Mouse (Mus musculus): Measurements from ENCODE around the gene Gm20388. TPM values are rescaled to one million over a fixed set of nuclear protein-coding genes. Genes with fewer than 3 reads are reported as not detected.

Gm20388 gene
- total RNA-seq, 2 experiments from 2014 or later: 11.4 to 18.1 TPM

DNA sequence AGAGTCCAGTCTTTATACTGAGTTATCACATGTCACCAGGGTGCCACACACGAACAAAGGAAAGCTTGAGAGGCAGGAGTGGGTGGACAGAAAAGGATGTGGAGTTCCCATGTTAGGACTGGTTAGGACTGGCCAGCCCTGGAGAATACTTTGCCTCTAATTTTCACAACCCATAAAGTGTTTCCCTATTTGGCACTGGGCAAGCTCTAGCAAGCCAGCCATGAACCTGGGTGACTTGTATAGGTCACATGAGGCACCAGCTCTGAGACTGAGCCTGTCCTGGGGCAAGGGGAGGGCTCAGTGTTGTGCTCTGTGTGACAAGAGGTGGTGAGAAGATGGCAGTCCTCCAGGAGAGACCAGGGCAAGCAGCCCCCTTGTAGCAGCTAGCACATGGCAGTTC lies 4437.4 kb downstream of the Gm20388 start:
- ATAC-seq (replicated peaks; ENCODE audit: low FRiP score, low TSS enrichment, poor library complexity, severe bottlenecking): no peak

DNA sequence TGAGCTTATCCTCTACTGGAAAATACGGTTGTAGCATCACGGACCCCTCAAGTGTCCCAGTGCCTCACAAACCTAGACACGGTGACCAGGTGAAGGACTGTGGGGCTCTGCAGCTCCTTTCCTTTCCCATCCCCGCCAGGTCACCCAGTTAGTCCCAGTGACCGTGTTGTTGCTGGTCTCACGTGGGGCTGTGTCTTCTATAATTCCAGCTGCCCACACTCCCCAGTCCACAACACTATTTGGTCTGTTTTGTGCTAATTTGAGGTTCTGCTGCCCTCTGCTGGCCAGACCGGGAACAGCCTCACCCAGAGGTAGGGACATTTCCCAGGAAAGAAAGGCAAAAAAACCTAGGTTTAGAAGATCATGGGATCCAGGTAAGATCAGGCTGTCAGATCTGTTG lies 4439.0 kb downstream of the Gm20388 start:
- peak; percentile 64 for ATAC-seq (replicated peaks; ENCODE audit: low FRiP score, low TSS enrichment, poor library complexity, severe bottlenecking)

DNA sequence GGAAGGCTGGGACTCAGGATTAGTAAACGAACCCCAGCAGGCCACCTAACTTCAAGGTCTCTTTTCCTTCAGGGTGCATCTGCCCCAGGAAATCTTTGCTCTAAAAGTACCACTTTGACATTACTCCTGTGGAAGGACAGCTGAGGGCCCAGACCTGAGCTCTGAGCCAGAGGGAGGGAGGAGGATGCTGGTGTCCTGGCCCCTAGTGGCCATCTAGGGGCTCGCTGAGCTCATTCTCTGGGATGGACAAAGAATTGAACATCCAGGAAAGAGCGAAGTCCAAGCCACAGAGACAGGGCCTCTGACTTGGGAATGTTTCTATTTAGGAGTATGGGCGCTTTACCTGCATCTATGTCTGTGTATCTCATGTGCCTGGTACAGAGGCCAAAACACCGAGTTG lies 4441.0 kb downstream of the Gm20388 start:
- ATAC-seq (replicated peaks; ENCODE audit: low FRiP score, low TSS enrichment, poor library complexity, severe bottlenecking): no peak

DNA sequence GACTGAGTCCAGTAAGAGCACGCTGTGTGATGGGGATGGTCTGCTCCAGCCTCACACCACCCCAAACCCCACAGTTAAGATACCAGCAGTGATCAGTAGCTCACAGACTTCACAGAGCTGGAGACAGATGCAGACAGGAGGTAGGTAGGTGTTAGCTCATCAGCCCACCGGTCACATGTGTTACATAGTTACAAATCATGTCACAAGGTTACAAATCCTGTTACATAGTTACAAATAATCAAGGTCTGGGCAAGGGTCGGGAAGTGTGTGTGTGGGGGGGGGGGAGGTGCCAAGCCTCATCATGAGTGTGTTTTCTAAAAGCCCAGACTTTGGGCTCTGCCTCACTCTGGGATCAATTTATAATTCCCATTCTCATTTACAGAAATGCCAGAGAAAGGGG lies 4450.3 kb downstream of the Gm20388 start:
- no peak for ATAC-seq (replicated peaks; ENCODE audit: low FRiP score, low TSS enrichment, poor library complexity, severe bottlenecking)

DNA sequence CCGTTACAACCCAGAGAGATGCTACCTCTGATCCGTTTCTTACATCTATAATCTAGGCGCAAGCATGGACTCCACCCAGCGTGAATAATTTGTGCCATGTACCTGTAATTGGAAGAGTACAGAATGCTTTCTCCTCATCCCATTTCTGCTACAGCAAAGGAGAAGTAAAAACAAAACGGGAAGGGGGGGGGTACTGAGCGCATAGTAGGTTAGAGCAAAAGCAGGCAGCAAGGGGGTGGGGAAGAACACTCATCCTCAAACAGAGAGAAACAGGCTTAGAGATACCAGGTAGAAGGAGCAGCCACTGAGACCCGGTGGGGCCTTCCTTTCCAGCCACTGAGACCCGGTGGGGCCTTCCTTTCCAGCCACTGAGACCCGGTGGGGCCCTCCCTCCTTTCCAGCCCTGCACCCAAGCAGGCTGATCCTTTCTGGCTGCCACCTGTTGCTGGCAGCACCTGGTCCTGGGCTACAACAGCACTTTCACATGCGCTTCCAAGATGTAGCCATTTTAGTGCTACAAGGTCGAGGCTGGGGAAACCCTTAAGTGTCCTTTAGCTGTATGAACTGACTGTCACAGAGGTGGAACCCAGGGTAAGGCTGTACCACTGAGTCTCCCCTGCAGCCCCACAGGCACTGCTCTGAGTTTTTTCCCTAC lies 4451.3 kb downstream of the Gm20388 start:
- no peak for ATAC-seq (replicated peaks; ENCODE audit: low FRiP score, low TSS enrichment, poor library complexity, severe bottlenecking)

DNA sequence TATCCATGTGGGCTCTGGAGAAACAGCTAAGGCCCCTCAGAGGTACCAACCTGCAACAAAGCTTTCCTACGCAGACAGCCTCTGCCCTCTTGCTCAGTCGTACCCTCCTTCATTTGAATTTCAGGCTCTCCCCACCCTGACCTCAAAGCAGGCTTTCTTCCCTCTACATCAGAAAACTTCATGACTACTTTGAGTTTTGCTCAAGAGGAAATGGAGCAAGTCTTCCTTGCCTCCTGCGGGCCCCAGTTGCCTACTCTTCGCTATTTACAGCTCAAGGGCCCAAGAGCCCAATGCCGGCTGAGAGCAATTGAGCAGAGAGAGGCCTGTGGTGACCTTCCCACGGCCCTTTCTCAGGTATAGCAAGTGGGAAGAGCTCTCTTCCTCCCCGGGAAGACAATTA lies 4451.9 kb downstream of the Gm20388 start:
- no peak for ATAC-seq (replicated peaks; ENCODE audit: low FRiP score, low TSS enrichment, poor library complexity, severe bottlenecking)

DNA sequence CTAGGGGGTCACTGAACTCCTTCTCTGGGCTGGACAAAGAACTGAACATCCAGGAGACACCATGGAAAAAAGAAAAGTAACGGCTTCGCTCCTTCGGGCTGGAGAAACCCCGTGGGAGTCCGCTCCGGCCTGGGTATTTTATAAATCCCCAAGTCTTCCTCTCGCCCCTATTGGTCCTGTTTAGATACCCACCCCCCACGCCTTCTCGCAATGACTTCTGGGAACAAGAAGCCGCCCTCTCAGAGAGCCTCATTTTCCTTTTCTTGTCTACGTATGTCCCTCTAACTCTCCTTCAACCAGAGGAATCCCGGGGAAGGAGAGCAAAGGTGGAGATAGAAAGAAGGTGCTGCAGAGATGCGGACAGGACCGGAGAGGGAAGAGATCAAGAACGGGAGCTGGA lies 4452.7 kb downstream of the Gm20388 start:
- ATAC-seq (replicated peaks; ENCODE audit: low FRiP score, low TSS enrichment, poor library complexity, severe bottlenecking): no peak

DNA sequence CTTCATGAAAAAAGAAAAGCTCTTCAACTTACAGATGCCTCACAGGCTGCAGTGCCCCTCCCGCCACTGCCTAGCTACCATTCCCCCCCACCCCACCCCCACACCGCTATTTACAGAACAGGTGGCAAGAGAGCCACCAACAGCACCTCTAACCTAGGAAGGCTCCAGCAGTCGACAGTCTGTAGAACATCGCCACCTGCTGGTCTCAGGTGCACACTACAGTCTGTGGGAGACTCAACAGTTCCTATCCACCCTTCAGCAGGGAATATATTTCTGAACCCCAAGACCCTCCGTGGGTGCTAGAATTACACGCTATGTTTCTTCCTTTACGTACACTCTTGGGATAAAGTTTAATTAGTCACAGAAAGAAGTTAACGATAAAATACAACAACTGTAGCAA lies 4457.6 kb downstream of the Gm20388 start:
- ATAC-seq (replicated peaks; ENCODE audit: low FRiP score, low TSS enrichment, poor library complexity, severe bottlenecking): peak; percentile 86

DNA sequence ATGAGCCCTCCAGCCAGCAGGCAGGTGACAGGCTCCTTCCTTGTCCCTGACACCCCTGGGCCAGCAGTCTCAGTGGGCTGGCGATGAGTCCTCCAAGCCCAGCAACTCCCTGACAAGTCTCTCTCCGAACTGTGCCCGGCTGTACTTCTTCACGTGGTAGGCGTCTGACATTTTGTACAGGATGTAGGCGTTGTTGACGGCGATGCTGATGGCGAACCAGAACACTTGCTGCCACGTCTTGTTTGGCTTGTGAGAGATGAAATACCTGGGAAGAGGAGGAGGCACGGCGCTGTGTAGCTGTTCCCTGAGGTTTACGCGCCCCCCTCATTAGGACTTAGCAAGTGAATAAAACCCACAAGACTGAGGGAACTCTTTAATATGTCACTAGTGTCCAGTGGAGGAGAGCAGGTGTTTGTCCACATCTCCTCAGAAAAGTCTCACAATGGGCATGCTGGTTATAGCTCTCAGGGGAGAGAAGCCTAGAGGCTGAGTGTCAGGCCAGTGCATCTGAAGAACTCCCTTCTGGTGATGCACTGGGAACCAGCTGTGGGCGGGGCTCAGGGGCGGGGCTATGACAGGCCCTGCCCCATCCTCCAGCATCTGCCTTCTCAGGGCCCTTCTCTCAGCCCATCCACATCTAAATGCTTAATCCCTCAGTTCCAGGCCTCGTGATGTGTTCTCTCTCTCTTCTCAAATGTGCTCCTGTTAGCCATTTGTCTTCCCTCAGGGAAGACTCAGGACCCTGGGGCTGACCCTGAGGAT lies 4460.0 kb downstream of the Gm20388 start:
- 0 out of 2 replicates have a peak, but pooled peaks have one; percentile 49 for ATAC-seq (replicated peaks; ENCODE audit: low FRiP score, low TSS enrichment, poor library complexity, severe bottlenecking)

DNA sequence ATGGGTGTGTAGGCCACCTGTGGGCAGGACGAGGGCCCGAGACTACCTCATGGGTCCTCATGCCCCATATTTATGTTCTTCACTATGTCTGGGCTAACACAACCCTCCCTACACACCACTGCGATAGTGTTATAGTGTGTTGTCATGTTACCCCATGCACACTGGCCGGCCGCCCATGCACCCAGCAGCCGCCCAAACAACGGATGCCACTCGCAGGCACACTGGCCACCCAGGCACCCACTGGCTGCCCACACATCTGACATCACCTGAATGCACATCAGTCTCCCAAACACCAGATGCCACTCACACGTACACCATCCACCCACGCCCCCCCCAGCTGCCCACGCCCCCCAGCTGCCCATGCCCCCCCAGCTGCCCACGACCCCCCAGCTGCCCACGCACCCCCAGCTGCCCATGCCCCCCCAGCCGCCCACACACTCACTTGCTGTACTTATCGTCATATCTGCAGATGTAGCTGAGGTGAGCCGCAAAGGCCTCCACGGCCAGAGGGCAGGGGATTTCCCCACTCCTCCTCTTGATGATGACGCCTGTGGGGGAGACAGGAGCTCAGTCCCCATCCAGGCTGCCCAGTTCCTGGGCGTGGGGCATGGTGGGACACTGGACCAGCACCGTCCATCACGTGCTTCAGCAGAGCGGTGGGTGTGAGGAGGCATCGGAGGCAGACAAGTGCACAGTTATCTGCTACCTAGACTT lies 4460.9 kb downstream of the Gm20388 start:
- ATAC-seq (replicated peaks; ENCODE audit: low FRiP score, low TSS enrichment, poor library complexity, severe bottlenecking): no peak

DNA sequence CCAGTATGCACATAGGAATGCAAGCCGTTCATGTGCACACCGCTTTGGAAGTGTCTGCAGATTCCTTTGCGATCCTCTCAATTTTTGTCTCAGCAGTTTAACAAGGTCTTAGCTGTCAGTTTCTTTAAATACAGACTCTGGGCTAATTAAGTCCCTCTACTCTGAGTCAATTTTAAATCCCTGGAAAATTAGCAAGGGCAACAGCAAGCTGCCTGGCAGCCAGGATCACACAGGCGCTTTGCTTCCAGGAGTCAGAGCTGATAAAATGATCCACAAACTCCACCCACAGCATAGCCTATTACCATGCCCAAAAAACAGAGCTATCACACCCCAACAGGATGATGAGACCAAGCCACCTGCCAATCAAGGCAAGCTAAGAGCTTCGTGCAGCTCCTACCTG lies 4463.1 kb downstream of the Gm20388 start:
- ATAC-seq (replicated peaks; ENCODE audit: low FRiP score, low TSS enrichment, poor library complexity, severe bottlenecking): no peak

DNA sequence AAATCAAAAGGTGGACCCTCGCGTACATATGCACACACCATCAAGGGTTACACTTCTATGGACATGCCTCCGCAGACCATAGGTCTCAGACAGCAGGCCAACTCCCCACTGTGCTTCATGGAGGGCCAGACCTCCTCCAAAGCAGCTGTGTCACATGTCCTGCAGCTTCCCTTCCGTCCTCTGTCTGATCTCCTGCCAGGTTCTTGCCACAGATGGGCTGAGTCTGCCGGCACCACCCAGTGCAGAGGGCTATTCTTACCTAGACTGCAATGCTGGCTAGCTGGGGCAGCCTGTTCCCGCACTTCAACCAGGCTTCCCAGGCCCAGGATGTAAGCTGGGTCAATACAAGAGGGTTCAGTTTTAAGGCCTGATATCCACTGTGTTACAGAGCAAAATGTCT lies 4464.5 kb downstream of the Gm20388 start:
- ATAC-seq (replicated peaks; ENCODE audit: low FRiP score, low TSS enrichment, poor library complexity, severe bottlenecking): no peak

DNA sequence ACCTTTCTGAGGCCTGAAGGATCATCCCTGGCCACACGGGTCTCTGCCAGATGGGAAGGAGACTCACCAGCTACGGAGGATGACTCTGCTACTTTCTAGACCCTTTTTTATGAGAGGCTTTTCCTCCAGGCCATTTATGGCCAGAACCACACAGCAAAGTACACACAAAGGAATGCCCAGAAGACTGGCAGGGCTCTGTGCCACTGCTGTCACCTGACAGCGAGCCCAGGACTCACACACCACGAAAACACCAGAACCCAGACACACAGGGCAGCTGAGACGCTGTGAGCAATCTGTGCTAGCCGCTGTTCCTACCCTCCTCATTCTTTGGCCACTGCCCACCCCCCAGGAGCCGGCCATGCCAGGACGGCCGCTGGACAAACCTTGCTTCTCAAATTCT lies 4465.1 kb downstream of the Gm20388 start:
- no peak for ATAC-seq (replicated peaks; ENCODE audit: low FRiP score, low TSS enrichment, poor library complexity, severe bottlenecking)

DNA sequence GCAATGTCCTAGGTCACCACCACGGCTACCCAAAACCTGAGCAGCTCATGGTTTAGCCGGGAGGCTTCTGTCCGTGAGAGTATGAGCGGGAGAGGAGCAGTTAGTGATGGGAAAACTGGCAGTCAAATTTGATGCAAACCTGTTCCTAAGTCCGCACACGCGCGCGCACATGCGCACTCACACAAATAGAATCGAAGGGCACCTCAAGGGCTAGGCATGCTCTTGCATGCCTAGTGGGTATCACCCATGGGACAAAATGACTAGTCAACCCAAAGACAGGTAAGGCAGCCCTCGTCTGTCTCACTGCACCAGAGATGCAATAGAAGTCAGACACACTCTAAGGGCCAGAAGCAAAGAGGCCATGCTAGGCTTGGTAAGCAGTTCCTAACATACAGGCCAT lies 4465.8 kb downstream of the Gm20388 start:
- no peak for ATAC-seq (replicated peaks; ENCODE audit: low FRiP score, low TSS enrichment, poor library complexity, severe bottlenecking)

DNA sequence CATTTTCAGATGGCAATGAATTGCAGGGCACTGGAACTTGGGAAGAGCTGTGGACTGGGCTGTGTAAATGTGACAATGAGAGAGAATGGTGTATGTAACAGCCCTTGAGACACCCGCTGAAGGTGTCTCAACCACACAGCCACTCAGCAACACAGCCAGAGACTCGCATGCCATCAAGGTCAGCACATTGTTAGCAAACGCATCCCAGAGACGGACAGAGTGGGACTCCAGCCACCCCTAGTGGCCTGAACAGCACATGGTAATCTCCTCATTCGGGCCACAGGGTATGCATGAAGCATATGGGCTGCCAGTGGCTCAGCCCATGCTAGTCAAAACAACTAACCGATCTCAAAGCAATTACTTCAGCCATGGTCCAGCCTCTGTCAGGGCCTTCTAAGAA lies 4468.6 kb downstream of the Gm20388 start:
- ATAC-seq (replicated peaks; ENCODE audit: low FRiP score, low TSS enrichment, poor library complexity, severe bottlenecking): no peak

DNA sequence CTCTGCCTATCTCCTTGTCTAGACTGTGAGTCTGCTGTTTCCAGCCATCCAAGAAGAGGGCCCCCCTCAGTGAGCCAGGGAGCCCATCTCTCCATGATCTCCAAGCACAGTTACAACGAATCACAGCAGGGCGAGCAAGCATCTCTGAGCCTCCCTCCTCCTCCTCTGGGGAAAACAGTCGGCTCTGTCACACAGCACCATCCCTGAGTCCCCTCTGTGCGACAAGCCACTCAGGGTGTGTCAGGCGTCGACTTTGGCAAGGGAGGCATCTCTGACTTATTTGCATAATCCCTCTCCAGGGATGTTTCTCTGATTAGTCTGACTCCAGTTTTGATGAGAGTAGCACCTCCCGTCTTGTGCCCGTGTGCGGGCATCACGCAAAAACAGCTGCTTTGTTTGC lies 4471.6 kb downstream of the Gm20388 start:
- ATAC-seq (replicated peaks; ENCODE audit: low FRiP score, low TSS enrichment, poor library complexity, severe bottlenecking): no peak

DNA sequence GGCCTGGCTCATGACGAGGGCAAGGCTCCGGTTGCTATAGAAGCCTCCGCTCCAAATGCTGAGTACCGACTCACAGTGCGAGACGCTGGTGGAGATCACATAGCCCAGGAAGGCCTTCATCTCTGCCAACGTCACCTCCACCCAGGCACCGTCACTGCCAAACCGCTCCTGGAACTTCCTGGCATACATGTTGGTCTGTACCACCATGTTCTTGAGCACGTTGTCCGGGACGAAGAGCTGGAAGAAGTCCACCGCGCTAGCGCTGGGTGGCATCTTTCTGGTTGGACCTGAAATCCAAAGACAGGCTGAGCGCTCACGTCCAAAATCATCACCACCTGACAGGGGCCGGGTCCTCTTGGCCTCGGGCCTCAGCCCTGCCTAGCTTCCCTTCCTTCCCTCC lies 4473.7 kb downstream of the Gm20388 start:
- no peak for ATAC-seq (replicated peaks; ENCODE audit: low FRiP score, low TSS enrichment, poor library complexity, severe bottlenecking)

DNA sequence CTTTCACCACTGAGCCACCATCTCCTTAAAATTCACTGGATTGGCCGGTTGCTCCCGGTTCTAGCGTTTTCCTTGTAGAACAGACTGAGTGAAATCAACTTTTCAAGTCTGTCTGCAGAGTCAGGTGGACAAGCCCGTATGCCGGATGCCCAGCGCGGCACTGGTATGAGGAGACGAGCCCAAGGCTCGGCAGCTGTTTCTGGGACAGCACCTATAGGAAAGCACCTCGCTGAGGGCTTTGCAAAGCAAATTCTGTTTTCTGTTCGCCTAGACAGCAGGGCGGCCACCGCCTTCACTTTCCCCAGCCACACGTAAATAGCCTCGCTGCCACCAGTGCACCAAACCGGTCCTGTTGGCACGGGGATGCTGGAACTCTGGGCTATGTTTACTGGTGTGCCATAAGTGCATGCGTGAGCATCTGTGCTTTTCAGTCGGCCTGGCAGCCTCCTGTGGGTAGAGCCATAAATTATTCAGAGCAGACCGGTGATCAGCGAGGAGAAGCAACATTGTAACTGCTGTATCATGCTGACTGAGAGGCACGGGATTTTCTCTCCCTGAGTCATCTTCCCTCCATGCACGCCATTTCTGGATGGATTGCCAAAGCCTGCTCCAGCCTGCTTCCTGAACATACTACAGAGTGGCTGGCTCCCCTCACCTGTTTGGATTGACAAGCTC lies 4475.7 kb downstream of the Gm20388 start:
- no peak for ATAC-seq (replicated peaks; ENCODE audit: low FRiP score, low TSS enrichment, poor library complexity, severe bottlenecking)

DNA sequence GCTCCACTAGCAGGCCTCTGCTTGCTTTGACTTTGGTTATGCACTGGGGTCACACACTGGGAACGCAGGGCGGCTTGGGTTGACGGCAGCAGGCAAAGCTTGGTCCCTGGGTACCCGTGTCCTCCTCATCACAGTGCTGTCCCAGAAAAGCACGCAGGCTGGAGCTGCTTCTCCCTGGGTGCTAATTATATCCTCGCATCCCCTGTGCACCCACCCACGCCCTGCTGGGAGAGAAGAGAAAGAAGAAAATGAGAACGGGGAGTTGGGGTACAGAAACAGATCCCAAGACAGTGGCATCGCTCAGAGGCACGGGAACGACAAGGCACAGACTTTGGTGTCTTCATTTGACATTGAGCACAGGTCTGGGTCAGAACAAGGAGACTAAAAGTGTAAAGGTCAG lies 4478.9 kb downstream of the Gm20388 start:
- no peak for ATAC-seq (replicated peaks; ENCODE audit: low FRiP score, low TSS enrichment, poor library complexity, severe bottlenecking)

DNA sequence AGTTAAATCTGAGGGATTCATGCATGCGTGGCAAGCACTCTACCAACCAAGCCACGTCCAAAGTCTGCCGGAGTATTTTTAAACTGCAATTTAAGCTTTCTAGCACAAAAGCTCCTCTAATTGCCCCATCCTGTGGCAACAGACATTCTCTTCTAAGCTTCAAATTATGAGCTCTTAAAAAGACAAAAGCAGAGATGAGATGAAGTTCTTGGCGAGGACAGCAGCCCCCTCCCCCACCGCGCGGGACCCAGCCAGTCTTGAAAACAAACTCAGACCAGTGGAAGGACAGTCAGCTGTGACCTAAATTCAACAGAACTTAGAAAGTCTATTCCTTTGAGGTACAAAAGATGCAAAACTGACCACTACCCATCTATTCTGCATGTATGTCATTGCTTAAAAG lies 4480.6 kb downstream of the Gm20388 start:
- ATAC-seq (replicated peaks; ENCODE audit: low FRiP score, low TSS enrichment, poor library complexity, severe bottlenecking): no peak

Data from megakaryocyte-erythroid progenitor cell, adult 5-6 weeks (primary cell).